Mouse (Mus musculus) thymus, postnatal 0 days (tissue): Measurements from ENCODE around the gene Ddr2. TPM values are rescaled to one million over a fixed set of nuclear protein-coding genes. Genes with fewer than 3 reads are reported as not detected.

Source experiments
- DNase-seq: peaks from one replicate; pipeline ENCODE4 v3.0.0-alpha.2; 2015; ENCODE audit warnings: low spot score
- polyA plus RNA-seq: library from polyadenylated mRNA; unstranded; fragments of >200 nt; fragmentation: Nextera tagmentation; extraction: Ambion mirVana; gene quantifications from 2 replicates; pipeline ENCODE4 v1.2.1, GENCODE M21; 2015

The Ddr2 gene
- 2.5 and 4.1 TPM in 2 replicates for polyA plus RNA-seq

- DNase-seq: no peak
Measured at GRCm38 (mm10) chr1:170110516-170111332, at the start of gene Ddr2. Gene Ddr2, minus strand, starts transcription at chr1:170110762.

DNA sequence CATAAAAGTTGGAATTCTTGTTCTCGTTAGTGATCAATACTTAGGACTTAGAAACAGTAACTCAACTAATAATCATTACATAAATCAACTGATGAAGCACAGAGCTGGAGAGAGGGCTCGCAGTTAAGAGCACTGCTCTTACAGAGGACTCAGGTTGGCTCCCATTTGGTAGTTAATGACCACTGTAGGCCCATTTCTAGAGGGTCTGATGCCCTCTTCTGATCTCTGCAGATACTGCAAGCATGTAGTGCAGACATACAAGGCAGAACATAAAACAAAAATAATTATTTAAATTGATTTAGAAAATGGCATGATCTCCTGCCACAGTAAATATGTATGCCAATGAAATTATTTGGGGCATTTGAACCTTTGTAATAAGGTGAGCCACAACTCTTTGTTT is 49.1 kb upstream of the Ddr2 start:
- no peak for DNase-seq

DNA sequence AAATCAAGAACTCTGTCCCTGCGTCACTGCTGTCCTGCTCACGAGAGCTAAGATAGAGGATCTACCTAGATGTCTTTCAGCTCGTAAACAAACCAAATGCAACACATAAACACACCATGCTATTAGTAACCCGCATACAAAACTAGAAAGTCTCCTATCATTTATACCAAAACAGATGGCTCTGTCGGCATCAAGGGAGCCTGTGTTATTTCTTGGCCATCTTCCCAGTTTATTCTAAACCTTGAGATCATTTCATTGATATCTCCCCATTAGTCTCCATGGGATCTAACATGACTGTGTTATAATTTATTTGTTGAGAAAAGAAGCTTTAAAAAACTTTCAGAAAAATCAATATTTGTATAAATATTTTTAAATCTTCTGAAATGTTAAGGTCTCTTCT is 45.2 kb upstream of the Ddr2 start:
- DNase-seq: no peak

GRCm38 (mm10) chr1:170155298-170155697 is 44.7 kb upstream of the Ddr2 start:
- DNase-seq: no peak

GRCm38 (mm10) chr1:170153986-170154385 is 43.4 kb upstream of the Ddr2 start:
- DNase-seq: no peak

DNA sequence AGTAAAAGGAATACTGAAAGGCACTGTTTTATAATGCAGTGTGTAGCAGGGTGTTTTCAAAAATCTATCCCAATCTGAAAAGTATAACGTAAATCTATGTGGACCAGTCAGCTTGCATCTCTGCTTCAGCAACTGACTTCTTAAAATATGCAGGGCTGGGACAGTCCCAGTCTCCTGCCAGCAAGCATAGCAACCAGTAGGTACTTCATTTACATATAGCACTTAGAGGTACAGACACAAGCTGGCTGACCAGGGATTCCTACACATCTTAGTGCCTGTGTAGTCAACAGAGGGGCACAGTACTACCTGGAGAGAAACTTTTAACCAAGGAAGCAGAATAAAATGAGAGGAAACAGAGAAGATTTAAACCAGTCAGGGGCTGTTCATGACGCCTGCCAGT is 42.0 kb upstream of the Ddr2 start:
- DNase-seq: no peak

- DNase-seq: no peak
Measured at GRCm38 (mm10) chr1:170150870-170151269, 40.3 kb upstream of the Ddr2 start.

DNA sequence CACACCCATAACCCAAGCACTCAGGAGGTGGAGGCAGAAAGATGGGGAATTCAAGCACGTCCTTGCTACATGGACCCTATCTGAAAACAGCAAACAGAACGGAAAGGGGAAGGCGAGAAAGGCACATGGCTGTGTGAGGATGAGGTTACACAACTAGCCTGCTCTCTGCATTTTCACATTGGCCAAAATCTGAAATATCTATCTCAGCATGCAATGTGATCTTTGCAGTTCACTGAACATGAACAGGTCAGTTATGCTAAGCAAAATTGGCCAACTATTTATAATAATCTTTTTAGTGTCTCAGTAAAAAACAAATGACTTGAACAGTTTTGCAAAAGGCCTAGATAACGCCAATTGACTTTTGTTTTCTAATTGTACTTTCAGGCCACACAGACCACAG is 39.2 kb upstream of the Ddr2 start:
- DNase-seq: no peak

- no peak for DNase-seq
Measured at GRCm38 (mm10) chr1:170148536-170148935, 38.0 kb upstream of the Ddr2 start.

DNA sequence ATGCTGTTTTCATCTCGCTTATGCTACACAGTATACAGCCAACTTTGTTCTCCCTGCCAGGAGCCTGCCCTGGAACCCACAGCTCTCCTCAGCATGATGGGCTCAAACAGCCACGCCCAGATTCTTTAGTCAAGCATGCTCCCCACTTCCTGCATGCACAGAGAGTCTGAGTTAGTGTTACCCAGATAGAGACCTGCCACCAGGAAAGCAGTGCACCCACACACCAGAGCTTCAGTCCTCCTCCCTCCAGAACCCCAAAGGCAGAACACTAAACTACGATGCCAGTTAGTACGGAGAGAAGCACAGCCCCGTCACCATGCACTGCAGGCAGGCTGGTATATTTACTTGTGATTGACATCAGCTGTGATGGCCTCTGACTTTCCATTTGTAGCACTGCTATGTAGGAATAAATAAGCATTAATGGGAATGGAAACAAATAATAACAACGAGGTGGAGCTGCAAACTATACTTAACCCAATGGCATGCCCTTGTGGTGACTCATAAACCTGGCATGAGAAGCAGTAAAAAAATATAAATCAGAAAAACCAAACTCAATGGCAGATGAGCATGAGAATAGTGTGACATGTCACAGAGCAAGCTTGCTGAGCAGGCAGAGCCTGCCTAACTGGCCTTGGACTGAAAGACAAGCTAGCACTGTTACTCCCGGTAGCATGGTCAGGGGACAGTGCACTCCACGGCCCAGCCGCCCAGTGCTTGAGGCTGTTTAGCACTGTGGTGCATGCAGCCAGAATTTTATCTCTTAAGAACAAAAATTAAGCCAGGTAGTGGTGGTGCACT is 37.3 kb upstream of the Ddr2 start:
- DNase-seq: peak; percentile 6

GRCm38 (mm10) chr1:170145606-170146005 is 35.0 kb upstream of the Ddr2 start:
- no peak for DNase-seq

DNA sequence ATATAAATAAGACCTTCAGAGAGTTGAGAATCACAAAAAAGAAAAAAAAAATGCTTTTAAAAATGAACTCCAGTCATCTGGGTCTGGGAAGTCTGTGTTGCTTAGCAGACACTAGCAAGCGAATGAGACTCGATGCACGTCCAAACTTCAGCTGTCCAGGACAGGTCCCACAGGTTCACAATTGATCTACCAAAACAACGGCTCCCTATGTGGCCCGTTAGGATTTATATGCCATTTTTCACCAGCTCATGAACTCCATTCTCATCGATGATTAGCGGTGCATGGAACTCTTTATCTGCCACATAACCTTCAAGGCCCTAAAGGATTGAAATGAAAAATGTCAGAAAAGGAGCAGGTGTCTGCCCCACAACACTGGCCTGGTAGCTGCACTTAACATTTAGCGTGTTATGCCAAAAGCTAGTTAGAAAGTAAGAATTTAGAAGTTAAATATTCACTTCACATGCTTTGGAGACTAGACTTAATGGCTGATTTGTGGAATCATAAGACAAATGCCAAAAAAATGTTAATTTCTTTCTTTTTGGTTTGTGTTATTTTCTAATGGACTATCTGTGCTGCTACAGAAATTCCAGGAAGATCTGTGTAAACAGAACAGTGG is 31.8 kb upstream of the Ddr2 start:
- DNase-seq: no peak

GRCm38 (mm10) chr1:170141626-170142025 is 31.1 kb upstream of the Ddr2 start:
- no peak for DNase-seq

GRCm38 (mm10) chr1:170136351-170137009 is 25.9 kb upstream of the Ddr2 start:
- peak; percentile 75 for DNase-seq

DNA sequence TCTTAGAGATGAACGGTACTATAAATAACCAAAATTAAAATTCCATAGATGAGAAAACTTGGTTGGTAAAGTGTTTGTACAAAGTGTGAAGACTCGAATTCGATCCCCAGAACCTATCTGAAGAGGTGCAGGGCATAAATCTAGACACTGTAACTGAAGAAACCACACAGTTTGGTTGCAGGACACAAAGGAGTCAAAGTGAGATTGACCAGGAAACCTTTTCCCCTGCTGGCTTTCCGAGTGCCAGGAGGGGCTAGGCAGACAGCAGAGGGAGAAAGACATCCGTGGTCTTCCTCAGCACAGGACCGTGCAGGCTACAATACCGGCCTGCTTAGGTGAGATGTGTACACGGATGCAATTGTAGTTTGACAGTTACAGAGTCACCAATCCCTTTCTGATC is 23.7 kb upstream of the Ddr2 start:
- DNase-seq: no peak

DNA sequence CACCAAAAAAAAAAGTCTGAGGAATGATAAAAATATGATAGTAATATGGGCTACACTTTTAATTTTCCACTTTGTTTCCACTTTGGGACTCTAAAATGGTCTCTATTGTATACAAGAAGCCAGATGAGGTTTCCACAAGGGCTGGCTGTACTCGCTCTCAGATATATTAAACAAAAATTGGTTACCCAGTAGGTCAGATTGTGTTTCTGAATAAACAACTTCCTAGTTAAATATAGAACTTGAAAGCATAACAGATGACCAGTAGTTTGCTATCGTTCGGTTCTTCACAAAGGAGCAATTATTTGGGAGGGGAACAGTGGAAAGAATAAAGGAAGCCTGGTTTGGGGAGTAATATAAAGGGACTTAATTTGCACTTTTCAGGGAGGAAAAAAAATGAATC is 20.4 kb upstream of the Ddr2 start:
- DNase-seq: no peak

- no peak for DNase-seq
Measured at GRCm38 (mm10) chr1:170124644-170125043, 14.1 kb upstream of the Ddr2 start.

DNA sequence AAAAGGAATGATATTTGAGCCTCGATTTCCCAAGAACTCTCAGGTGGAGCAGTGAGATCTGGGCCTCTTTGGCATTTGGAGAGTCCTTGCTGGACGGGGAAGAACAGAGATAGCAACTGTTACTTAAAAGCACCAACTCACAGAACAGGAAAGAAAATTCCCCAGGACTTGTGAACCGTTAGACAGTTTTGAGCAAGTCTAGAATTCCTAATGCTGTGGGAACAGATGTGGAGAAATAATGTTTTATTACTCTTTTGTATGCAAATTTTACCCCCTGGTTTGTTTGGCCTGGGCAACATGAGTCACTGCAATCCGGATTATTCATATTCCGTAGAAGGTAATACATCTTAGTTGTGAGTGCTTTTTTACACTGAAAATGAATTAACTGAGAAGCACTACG is 3.1 kb upstream of the Ddr2 start:
- DNase-seq: no peak

GRCm38 (mm10) chr1:170112261-170112660 is 1.7 kb upstream of the Ddr2 start:
- no peak for DNase-seq

DNA sequence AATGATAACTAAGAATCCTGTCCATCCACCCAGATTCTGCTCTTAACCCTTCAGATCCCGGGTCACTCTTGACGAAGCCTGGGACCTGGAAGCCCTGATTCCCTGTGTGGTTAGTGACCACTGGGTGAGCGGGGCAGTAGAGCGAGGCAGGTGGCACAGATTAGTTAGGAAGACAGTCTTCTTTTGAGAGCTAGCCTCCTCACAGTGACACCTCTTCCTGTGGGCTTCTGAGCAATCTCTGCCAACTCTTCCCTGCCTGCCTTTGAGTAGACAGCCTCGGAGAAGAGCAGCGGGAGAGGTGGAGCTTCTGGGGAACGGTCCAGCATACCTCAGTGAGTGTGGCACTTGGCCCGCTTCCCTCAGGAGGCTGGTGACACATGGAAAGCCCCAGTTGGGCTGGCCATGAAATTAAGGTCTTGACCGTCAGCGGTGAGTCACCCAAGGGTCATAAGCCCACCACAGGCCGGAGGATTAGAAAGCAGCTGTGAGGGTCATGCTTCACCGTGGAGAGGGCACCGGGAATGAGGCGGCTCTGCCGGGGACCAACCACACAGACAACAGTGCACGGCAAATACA is 1.2 kb upstream of the Ddr2 start:
- DNase-seq: no peak
